Mouse (Mus musculus) layer of hippocampus, adult 8-10 months (tissue): Measurements from ENCODE around the gene Dph2. TPM values are rescaled to one million over a fixed set of nuclear protein-coding genes. Genes with fewer than 3 reads are reported as not detected.

Source experiments
- DNase-seq, 2 experiments: peaks; one replicate each; pipeline ENCODE4 v3.0.0; 2022; ENCODE audit warnings: low spot score in 2 of 2
- total RNA-seq, 4 experiments: library from RNA; stranded (reverse); gene quantifications; 2 replicates each; pipeline ENCODE4 v1.2.4; 2022

Gene Dph2
- total RNA-seq, 4 experiments from 2014 or later: 9.0 to 11.5 (median 11.0) TPM

DNA sequence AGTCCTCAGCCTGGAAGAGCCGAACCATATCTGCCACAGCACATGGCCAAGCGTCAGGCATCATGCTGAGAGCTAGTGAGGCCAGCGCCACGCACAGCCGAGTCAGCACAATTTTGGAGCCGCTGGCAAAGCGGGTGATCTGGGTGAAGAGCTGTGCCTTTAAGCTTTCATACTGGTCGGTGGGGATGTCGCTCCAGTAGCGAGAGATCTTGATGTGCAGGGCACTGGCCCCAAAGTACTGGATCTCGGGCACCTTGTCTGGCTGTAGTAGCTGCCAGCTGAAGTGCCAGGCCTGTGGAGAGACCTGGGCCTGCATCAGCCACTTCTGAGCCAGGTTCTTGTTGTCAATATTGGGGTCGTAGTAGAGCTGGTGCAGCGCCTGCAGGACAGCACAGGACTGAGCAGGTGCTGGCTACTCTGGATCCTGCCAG, 20.3 kb upstream of the Dph2 start:
- no peak for DNase-seq

GRCm38 (mm10) chr4:117908834-117909453, 17.1 kb upstream of the Dph2 start:
- DNase-seq: no peak

GRCm38 (mm10) chr4:117906196-117906595, 14.4 kb upstream of the Dph2 start:
- no peak for DNase-seq

GRCm38 (mm10) chr4:117904761-117905160, 12.9 kb upstream of the Dph2 start:
- DNase-seq: no peak

GRCm38 (mm10) chr4:117904094-117904493, 12.3 kb upstream of the Dph2 start:
- peak in 1 of 2 experiments; percentile 67 for DNase-seq

GRCm38 (mm10) chr4:117898111-117898510, 6.3 kb upstream of the Dph2 start:
- DNase-seq: no peak

GRCm38 (mm10) chr4:117896031-117896430, 4.2 kb upstream of the Dph2 start:
- DNase-seq: no peak

- DNase-seq: no peak
Observed at GRCm38 (mm10) chr4:117895339-117895738, 3.5 kb upstream of the Dph2 start.

GRCm38 (mm10) chr4:117894601-117895000, 2.8 kb upstream of the Dph2 start:
- no peak for DNase-seq

DNA sequence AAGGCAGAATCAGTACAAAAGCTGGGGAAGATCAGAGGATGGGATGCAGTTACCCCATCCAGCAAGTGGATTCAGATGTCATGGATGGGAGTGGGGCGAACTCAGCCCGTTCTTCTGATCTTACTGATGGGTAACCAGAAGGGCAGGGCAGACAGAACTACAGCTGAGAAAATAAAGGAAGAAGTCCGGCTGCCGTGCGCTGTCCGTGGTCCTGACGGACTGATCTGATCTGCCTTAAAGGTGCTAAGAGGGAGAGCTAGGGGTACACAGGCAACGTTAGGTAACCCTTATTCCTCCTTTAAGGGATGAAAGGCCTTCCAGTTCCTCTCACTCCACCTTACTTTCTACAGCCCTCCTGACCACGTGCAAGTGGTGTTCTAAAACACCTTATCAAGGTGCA, 1.5 kb upstream of the Dph2 start:
- DNase-seq: no peak

DNA sequence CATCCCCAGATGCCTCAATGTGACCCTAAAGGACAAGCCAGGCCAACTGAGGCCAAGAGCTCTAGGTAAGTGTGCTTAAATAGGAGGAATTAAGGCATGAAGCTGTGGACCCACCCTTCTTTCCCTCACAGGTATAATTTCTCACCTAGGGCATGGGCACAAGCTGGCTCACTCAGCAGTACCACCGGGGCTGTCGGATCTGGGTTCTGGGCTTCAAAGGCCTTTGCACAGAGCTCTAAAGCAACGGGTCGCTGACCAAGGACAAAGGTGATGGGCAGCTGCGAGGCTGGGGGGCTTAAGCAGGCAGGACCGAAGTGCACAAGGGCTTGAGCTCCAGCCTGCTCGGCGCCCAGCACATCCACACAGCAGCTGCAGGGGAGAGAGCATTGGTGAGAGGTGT, 1.1 kb downstream of the Dph2 start:
- DNase-seq: no peak

DNA sequence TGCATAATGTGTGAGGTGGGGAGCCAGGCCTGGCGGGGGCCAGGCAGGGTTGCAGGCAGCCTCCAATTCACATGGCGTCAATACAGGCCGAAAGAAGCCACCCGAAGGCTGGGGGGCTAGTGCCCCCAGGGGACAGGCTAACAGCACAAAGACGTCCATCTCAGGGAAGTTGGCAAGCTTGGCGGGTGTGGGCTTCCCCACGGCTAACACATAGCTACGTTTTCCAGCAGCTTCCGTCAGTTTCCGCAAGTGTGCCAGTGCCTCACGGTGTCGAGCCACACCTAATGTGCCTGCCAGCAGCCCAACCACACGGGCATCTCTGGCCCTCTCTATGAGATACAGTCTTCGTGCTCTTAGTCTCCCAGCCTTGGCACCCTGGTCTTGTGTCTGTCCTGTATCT, 1.8 kb downstream of the Dph2 start:
- no peak for DNase-seq

GRCm38 (mm10) chr4:117889471-117889870, 2.4 kb downstream of the Dph2 start:
- no peak for DNase-seq

DNA sequence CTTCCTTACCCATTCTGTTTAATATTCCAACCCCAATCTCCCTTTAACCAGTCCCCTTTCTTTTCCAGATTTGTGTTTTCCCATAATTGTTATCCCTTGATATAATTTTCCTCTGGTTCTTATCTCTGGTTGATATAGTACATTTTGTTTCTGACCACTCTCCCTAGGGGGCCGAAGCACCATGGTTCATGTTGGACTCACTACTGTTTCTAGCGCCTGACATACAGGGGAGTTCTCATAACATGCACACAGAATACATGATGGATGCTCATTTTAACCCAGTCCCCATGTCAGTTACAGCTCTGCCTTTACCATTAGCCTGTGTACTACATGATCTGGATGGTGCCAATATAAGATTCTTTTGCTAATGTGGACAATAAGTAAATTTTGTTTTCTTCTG, 3.9 kb downstream of the Dph2 start:
- DNase-seq: no peak

- DNase-seq: peak; percentile 92 to 95
Observed at GRCm38 (mm10) chr4:117887133-117887532, 4.7 kb downstream of the Dph2 start, which contains the start of gene Atp6v0b. Gene Atp6v0b (minus strand): TSS chr4:117887333.

- no peak for DNase-seq
Observed at GRCm38 (mm10) chr4:117886644-117887043, 5.2 kb downstream of the Dph2 start.

- DNase-seq: no peak
Observed at GRCm38 (mm10) chr4:117885994-117886393, 5.8 kb downstream of the Dph2 start.

- DNase-seq: no peak
Observed at GRCm38 (mm10) chr4:117885093-117885492, 6.7 kb downstream of the Dph2 start.

GRCm38 (mm10) chr4:117884146-117884545, 7.7 kb downstream of the Dph2 start:
- no peak for DNase-seq

DNA sequence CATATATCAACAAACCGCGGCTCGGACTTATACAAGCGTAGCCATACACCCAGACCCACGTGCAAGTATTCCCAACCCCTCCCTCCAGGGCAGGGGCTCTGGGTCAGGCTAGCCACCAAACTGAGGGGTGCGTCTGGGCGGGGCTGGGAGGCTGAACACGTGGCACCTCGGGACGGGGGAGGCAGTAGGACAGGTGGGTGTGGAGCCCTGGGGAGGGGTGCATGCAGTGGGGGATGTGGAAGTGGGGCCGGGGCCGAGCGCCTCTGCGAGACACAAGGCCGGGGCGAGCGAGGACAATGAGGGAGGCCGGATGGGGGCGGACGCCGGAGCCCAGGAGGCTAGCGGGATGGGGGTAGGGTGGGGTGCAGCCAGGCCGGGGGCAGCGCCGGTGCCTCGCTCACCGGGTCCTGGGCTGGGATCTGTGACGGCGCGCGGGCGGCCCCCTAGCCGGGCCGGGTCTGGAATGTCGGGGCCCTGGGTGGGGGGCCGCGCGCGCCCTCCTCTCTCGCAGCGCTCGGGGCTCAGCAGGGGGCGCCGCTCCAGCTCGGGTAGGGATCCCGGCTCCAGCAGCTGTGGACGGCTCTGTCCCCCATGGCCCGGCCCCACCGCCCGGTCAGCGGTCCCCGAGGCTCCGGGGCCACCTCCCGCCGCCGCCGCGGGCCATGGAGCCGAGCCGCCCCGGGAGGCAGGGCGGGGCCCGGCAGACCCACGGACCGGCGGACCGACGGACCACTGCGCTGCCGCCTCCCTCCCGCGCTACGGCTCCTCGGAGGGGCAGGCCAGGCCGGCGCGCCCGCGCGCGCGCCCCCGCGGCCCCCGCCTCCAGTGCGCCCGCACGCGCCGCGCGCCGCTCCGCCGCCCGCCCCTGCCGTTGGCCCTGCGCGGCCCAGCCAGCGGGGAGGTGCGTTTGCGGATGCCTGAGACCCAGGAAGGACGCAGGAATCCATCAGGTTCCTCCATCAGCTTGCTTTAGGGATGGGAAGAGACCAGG, 8.8 kb downstream of the Dph2 start, which contains the start of gene B4galt2:
TSS of gene B4galt2 (minus strand) at position 787 of the 991 bp plus-strand sequence.
- peak in 1 of 2 experiments; percentile 52 for DNase-seq

DNA sequence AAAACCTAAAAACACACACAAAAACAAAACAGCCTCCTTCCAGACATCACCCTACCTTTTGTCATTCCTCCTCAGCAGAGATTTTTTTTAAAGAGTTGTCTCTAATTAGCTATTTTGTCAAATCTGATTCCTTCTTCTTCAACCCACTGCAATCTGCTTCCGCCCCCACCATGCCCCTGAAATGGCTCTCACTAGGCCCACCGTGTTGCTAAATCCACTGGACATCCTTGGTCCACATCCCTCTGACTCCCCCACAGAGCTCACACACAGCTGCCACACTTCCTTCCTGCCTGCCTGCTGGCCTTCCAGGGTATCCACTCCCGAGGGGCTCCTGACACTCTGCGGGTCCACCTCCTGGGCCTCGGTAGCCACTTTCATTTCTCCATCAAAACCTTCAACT, 13.1 kb downstream of the Dph2 start:
- no peak for DNase-seq

DNA sequence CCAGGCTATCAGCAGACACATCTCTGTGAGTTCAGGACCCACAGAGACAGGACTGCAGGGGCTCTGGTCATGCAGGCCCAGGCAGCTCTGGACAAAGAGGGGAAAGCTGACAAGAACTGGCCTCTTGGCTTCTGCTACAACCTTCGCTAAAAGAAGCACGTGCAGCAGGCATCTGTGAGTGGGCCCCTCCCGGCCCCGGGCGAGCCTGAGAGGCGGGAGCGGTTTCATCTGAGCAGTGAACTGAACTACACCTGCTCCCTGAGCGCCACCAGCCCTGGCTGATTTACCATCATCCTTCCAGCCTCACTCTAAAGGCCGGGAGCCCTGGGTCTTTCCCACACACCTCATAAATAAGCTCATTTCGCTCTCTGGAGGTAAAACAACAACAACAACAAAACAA, 13.5 kb downstream of the Dph2 start:
- DNase-seq: no peak
